Mouse (Mus musculus): Measurements from ENCODE around the gene Lpin1.

Lpin1 gene

GRCm38 (mm10) chr12:16618512-16619274 lies 7.9 kb upstream of the Lpin1 start:
- no peak for DNase-seq

- DNase-seq: no peak
Observed at GRCm38 (mm10) chr12:16615738-16616137, 5.0 kb upstream of the Lpin1 start.

GRCm38 (mm10) chr12:16614556-16614955 lies 3.8 kb upstream of the Lpin1 start:
- no peak for DNase-seq

GRCm38 (mm10) chr12:16605624-16606023 lies 5.1 kb downstream of the Lpin1 start:
- DNase-seq: no peak

GRCm38 (mm10) chr12:16602271-16602670 lies 8.5 kb downstream of the Lpin1 start:
- DNase-seq: no peak

GRCm38 (mm10) chr12:16600374-16600773 lies 10.4 kb downstream of the Lpin1 start:
- DNase-seq: no peak

GRCm38 (mm10) chr12:16599359-16599758 lies 11.4 kb downstream of the Lpin1 start:
- no peak for DNase-seq

- DNase-seq: no peak
Observed at GRCm38 (mm10) chr12:16593761-16594160, 17.0 kb downstream of the Lpin1 start.

- DNase-seq: no peak
Observed at GRCm38 (mm10) chr12:16593014-16593413, 17.8 kb downstream of the Lpin1 start.

- no peak for DNase-seq
Observed at GRCm38 (mm10) chr12:16592451-16592850, 18.3 kb downstream of the Lpin1 start.

GRCm38 (mm10) chr12:16591453-16592200 lies 19.1 kb downstream of the Lpin1 start:
- peak; percentile 88 to 91 for DNase-seq

GRCm38 (mm10) chr12:16589966-16590365 lies 20.8 kb downstream of the Lpin1 start:
- DNase-seq: no peak

GRCm38 (mm10) chr12:16589204-16589949 lies 21.4 kb downstream of the Lpin1 start:
- peak; percentile 94 to 95 for DNase-seq

- no peak for DNase-seq
Observed at GRCm38 (mm10) chr12:16588396-16589042, 22.2 kb downstream of the Lpin1 start.

- no peak for DNase-seq
Observed at GRCm38 (mm10) chr12:16587767-16588166, 23.0 kb downstream of the Lpin1 start.

GRCm38 (mm10) chr12:16587111-16587510 lies 23.7 kb downstream of the Lpin1 start:
- DNase-seq: no peak

- DNase-seq: no peak
Observed at GRCm38 (mm10) chr12:16584964-16585363, 25.8 kb downstream of the Lpin1 start.

GRCm38 (mm10) chr12:16584035-16584682 lies 26.6 kb downstream of the Lpin1 start:
- DNase-seq: peak in 1 of 2 experiments; percentile 29

- no peak for DNase-seq
Observed at GRCm38 (mm10) chr12:16583313-16583712, 27.5 kb downstream of the Lpin1 start.

- no peak for DNase-seq
Observed at GRCm38 (mm10) chr12:16580306-16580705, 30.5 kb downstream of the Lpin1 start.

GRCm38 (mm10) chr12:16577665-16578233 lies 33.0 kb downstream of the Lpin1 start:
- no peak for DNase-seq

GRCm38 (mm10) chr12:16571278-16571677 lies 39.5 kb downstream of the Lpin1 start:
- DNase-seq: no peak

Measured in B cell, adult 2 months (primary cell).